Comparison of ENCODE assay signal across 27 mouse cellular contexts in the genomic region with DNA sequence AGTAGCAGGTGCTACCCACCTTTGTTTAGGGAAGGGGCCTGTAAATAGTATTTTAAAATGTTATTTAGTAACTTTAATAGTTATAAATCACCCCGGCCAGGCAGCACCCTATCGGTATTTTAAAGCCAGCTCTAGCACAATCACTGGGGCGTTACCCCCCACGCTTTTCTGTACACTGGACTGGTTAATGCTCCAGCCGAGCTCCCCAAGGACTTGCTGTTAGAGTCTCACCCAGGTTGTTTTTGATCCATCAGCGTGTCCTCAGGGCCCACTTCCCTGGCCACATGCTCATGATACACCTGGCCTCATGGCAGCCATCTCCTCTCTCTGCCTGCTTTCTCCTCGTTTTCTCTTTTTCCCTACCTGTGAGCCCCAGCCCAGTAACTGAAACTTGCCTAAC.
"Had no signal": no experiment of that assay in that cellular context is flagged by ENCODE, and none has a peak within 500 bp of the region (broad histone marks: within the 10 kb centered on the region; RNA-seq: fewer than 3 reads in every experiment).

No protein-coding gene starts in this region.

- H3K36me3 ChIP-seq: embryonic facial prominence, embryonic 10.5 days; embryonic facial prominence, embryonic 12.5 days; embryonic facial prominence, embryonic 13.5 days; embryonic facial prominence, embryonic 15.5 days; forebrain, embryonic 10.5 days; forebrain, embryonic 12.5 days; forebrain, embryonic 15.5 days had no signal

- H3K4me1 ChIP-seq: embryonic facial prominence, embryonic 10.5 days; embryonic facial prominence, embryonic 12.5 days; embryonic facial prominence, embryonic 15.5 days; forebrain, embryonic 10.5 days; forebrain, embryonic 12.5 days; forebrain, embryonic 13.5 days; forebrain, embryonic 15.5 days had no signal

- H3K9ac ChIP-seq: embryonic facial prominence, embryonic 12.5 days; embryonic facial prominence, embryonic 13.5 days; embryonic facial prominence, embryonic 15.5 days; forebrain, embryonic 12.5 days; forebrain, embryonic 13.5 days; forebrain, embryonic 15.5 days; forebrain, postnatal 0 days had no signal

- DNase-seq: cerebellum, adult 18-20 months; cerebellum, adult 2 months; cerebellum, adult 8-10 months; cerebellum, adult 9-10 months; cerebellum, adult 9-11 months; cerebellum, postnatal 10 days; cerebellum, postnatal 14 days; cerebellum, postnatal 25 days; cerebellum, postnatal 36 days; embryo, embryonic 11 days; forebrain, postnatal 0 days; gastrocnemius, adult 2 months; gastrocnemius, postnatal 10 days; gastrocnemius, postnatal 14 days; gastrocnemius, postnatal 25 days; gastrocnemius, postnatal 36 days had no signal

- ATAC-seq: forebrain, embryonic 13.5 days; forebrain, embryonic 14.5 days; forebrain, embryonic 15.5 days; forebrain, embryonic 16.5 days; forebrain, postnatal 0 days had no signal

- H3K4me2 ChIP-seq: embryonic facial prominence, embryonic 12.5 days; embryonic facial prominence, embryonic 13.5 days; embryonic facial prominence, embryonic 15.5 days; forebrain, embryonic 12.5 days; forebrain, embryonic 13.5 days; forebrain, embryonic 15.5 days had no signal

- H3K27ac ChIP-seq: embryonic facial prominence, embryonic 10.5 days; embryonic facial prominence, embryonic 12.5 days; embryonic facial prominence, embryonic 13.5 days; embryonic facial prominence, embryonic 15.5 days; forebrain, embryonic 10.5 days; forebrain, embryonic 12.5 days; forebrain, embryonic 13.5 days; forebrain, embryonic 15.5 days; gastrocnemius, adult 2 months had no signal

- H3K9me3 ChIP-seq: embryonic facial prominence, embryonic 10.5 days; embryonic facial prominence, embryonic 13.5 days; embryonic facial prominence, embryonic 15.5 days; forebrain, embryonic 10.5 days; forebrain, embryonic 12.5 days; forebrain, embryonic 13.5 days; forebrain, embryonic 15.5 days had no signal

- H3K27me3 ChIP-seq: embryonic facial prominence, embryonic 12.5 days; embryonic facial prominence, embryonic 13.5 days; embryonic facial prominence, embryonic 15.5 days; forebrain, embryonic 12.5 days; forebrain, embryonic 13.5 days; forebrain, embryonic 15.5 days had no signal

- H3K4me3 ChIP-seq: embryonic facial prominence, embryonic 10.5 days; embryonic facial prominence, embryonic 12.5 days; embryonic facial prominence, embryonic 13.5 days; embryonic facial prominence, embryonic 15.5 days; erythroblast, embryonic 14.5 days; forebrain, embryonic 10.5 days; forebrain, embryonic 12.5 days; forebrain, embryonic 13.5 days; forebrain, embryonic 15.5 days; gastrocnemius, adult 2 months had no signal
